Mouse (Mus musculus) gonadal fat pad, adult 2 months (tissue): ENCODE data around the gene Asic5. TPM values are rescaled to one million over a fixed set of nuclear protein-coding genes. Genes with fewer than 3 reads are reported as not detected.

ENCODE experiments used
- DNase-seq: peaks from one replicate; pipeline ENCODE4 v3.0.0-alpha.2; 2012; ENCODE audit warnings: low read depth
- polyA plus RNA-seq: library from polyadenylated mRNA; depleted of rRNA; stranded (reverse); fragments of >200 nt; gene quantifications from 2 replicates; pipeline ENCODE4 v1.2.3, GENCODE M21; 2012

The Asic5 gene
- polyA plus RNA-seq, 1 experiment, result 0.08 TPM

DNA sequence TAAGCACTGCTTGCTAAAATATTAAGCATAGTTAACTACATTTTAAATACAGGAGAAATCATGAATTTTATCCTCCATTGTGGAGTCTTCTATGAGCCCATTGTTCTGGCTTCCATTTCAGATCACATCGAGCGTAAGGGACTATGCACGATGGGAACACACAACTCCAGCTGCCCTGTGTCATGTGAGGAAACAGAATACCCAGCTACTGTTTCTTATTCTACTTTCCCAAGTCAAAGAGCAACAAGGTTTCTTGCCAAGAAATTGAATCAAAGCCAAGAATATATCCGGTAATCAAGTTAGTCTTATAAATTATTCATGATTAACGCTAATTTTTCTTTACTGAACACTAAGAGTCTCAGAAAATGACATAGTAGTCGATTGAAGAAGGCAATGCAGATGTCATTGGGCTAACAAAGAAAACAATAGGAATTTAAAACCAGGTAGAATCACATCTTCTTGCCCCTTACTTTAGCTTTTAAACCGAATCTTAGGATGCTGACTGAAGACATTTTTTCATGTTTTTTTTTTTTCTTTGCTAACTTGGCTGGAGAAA is 32.1 kb downstream of the Asic5 start:
- DNase-seq, result no peak

- DNase-seq, result no peak
Measured at GRCm38 (mm10) chr3:82022421-82022920, 40.4 kb downstream of the Asic5 start.

GRCm38 (mm10) chr3:82023065-82023464 is 41.0 kb downstream of the Asic5 start:
- no peak for DNase-seq

- no peak for DNase-seq
Measured at GRCm38 (mm10) chr3:82027286-82027685, 45.2 kb downstream of the Asic5 start.

DNA sequence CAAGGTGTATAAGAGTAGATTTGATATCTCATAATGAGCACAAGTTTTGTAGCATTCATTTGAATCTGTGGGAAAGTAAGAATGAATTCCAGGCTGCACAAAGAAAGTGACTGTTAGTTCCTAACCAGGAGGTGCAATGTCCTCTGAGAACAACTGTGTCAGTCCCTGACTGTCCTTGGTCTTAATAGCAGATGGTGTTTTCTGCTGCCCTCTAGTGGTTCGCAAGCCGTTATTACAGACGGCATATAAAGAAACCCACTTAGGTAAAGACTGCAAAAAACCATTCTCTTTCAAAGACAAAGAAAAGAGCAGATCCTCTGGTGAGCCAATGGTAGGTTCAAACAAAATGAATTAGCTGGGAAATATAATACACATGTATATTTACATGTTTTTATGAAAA is 47.1 kb downstream of the Asic5 start:
- no peak for DNase-seq

DNA sequence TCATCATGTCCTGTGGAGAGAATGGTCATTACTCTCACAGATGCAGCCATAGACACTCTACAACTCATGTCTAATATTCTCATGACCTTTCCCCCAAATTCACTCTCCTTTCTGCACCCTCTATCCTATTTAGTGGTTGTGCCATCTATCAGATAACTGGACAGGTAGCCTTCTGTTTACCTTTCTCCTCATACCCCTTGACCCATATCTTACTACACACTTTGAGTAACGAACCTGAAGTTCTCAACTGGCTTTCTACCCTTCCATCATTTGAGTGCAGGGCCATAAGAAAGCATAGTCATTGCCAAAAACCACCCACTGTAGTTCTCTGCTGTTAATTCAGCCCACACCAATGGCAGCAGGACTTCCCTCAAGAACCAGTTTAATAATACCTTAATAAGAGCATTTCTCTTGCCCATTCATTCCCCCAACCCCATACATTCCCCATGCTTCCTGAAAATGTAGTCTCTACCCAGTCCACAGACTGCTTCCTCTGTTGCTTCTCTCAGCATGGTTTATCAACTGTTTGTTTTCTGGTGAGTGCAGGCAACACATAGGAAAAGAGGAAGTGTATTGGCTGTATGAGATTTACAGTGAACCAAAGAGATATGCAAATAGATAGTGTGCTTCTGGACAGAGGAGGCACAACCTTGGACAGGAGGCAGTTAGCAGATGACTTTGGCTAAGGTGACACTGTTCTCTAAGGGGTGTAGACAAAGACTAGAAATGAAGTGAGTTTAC is 48.1 kb downstream of the Asic5 start:
- DNase-seq, result peak; percentile 60

GRCm38 (mm10) chr3:82036262-82037044 is 54.4 kb downstream of the Asic5 start:
- DNase-seq, result no peak

DNA sequence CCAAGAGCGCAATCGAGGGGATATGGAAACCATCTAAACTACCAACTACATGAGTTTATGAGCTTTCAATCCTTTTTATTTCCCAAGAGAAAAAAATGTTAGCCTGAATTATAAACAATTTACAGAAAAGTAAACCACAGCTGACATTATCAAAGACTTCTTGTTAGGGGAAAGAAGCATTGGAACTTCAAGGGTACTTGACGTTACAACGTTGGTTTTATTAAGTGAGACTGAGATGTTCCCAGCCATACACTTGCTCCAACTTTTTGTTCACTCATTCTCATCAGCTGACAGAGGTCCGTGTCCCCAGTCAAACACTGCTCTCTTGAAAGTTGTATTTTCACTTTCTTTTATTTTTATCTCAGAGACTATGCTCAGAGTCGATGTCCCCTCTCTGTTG is 61.6 kb downstream of the Asic5 start:
- DNase-seq, result no peak

- no peak for DNase-seq
Measured at GRCm38 (mm10) chr3:82044902-82045301, 62.8 kb downstream of the Asic5 start.

DNA sequence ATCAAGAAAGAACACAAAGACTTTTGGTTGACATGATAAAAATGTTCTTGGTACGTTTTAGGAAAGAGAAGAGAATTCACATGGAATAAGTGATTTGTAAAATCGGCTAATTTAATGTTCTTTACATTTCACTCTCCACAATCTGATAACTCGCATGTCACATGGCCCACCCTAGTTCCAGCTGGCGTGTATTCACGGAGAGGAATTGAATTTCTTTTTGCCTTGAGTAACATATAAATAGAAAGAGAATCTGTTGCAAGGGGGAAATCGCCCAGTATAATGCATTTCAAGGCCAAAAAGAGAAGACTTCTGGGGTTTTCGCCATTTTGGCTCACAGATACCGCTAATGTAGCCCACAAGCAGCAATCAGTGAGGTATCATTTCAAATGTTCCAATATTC is 64.0 kb downstream of the Asic5 start:
- no peak for DNase-seq

GRCm38 (mm10) chr3:82047100-82047753 is 65.1 kb downstream of the Asic5 start:
- DNase-seq, result no peak

DNA sequence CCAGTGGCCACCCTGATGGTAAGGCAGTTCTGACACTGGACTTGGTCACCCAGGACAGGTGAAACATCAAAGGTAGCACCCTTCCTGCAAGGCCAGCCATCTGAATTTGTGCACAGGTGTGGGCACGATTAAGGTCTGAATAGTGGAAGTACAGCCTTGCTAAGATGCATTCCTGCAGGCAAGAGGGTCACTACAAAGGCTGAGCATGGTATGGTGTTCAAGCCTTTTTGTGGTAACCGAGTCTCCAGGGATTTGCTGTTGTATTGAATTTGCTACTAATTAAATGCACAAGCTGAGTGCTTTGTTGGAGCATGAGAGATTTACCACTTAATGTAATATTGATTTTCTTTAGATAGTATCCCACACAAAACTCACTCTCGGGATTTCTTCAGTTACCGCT is 66.0 kb downstream of the Asic5 start:
- DNase-seq, result no peak

DNA sequence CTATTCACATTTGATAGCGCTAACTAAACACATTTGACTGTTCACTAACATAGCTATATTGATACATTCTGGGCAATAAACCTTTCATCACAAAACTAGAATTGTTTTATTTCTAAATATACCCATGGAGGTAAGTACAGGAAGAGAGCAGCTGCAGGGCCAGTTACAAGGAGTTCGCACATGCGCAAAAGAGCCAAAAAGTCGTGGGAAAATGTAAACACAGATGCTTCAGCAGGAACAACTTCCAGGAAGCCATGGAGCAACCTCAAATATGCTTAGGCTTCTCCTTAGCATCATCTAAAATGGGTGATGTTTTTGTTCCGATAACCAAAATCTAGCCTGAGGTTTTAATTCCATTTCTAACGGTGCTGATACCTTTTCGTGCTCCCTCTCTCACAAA is 66.6 kb downstream of the Asic5 start:
- no peak for DNase-seq

GRCm38 (mm10) chr3:82051468-82051867 is 69.4 kb downstream of the Asic5 start:
- no peak for DNase-seq

DNA sequence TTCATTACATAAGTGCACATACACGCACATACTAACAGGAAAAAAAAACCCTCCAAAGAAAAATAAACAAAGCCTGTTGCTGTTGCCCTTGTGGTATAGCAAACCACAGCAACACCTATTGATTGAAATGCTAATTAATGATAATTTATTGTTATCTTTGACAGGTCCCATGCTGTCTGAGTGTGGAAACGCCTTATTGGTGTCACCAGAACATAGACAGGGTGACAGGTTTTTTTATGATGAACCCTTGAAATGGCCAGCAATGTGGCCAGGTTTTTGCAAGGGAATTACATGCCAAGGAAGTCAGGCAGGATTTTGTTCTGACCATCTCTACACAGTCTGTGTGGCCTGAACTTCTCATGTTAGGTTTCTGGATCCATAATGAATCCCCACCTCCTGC is 69.9 kb downstream of the Asic5 start:
- no peak for DNase-seq

DNA sequence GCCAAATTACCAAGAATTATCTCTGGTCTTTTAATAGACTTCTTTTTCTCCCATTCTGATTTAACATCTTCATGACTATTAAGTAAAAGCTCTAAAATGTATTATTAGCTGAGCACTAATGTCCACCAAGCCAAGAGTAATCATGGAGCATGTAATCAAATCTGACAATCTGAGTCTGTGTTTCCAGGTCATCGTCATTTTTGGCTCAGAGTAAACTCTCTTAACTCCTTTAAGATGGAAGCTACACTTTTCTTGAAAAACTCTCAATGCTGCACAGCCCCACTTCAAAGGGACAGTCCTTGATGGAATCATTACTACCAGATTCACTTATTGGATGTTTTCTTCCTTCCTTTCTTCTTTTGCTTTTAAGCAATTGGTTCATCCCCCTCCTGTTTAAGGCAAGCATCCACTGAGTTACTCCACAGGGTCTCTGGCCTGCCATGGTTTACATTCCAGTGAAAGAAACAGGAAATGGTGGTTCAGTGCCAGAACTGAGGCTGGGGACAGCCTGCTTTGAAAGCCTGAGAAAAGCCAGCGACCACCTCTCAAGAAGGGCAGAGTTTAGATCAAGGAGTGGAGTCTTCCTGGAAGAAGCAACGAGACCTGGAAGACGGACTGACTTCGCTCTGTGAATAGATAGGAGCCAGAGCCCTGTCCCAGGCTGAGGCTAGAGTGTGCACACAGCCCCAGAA is 72.3 kb downstream of the Asic5 start:
- DNase-seq, result no peak

DNA sequence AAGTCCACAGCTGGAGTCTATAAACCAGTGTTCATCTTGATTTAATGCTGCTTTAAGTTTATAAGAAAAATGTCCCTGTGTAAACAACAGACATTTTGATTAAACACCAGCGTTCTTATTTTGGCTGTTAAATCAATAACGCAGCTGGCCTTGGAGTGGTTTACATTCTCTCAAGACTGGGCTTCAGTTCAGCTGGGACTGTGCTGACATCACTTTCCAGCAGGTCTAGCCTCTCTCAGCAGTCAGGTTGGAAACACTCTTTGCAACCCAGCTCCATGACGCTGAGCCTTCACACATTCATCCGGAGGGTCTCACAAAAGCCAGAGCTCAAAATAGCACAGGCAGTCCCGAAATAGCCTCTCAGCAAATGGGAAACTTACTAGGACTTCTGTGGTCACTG is 75.1 kb downstream of the Asic5 start:
- no peak for DNase-seq

- DNase-seq, result no peak
Measured at GRCm38 (mm10) chr3:82061402-82062180, 79.5 kb downstream of the Asic5 start.

DNA sequence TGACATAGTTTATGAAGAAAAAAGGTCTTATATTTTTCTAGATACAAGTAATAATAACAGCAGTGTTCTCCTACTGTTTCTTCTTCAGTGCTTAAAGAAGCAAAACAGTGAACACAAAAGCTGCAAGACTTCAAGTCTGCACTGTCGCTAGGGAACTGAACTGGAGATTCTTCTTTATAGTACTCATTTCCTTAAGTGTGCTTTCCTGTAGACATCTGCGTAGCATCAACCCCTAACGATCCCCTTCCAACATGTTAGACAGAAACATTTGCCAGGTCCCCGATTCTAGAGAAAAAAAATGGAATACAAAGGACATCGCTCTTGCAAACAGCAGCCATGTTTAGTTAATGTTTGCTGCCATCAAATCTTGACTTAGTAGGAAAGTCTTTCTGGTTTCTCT is 85.7 kb downstream of the Asic5 start:
- no peak for DNase-seq
